Mouse (Mus musculus) bone marrow, adult 2 months (tissue): ENCODE data around the gene Zbtb40.

Source experiments
- CTCF ChIP-seq: fragments of 200-500 bp; IDR thresholded peaks from 2 replicates; pipeline ENCODE4 v1.5.1; 2011; ENCODE audit warnings: low read length, control low read depth; ENCODE audit not compliant: control insufficient read depth, insufficient read depth
- POLR2A ChIP-seq: fragments of 200-500 bp; IDR thresholded peaks from 2 replicates; pipeline ENCODE4 v1.6.1; 2011; ENCODE audit warnings: low read depth, mild to moderate bottlenecking, control low read depth, low read length, borderline replicate concordance; ENCODE audit not compliant: control insufficient read depth

- TF ChIP-seq CTCF (no peak), POLR2A (no peak)
These were observed 67.7 kb downstream of the Zbtb40 start for GRCm38 (mm10) chr4:136980921-136981320.
